Mouse (Mus musculus): ENCODE measurements at regions not wholly inside any gene's neighbourhood (a gene's known extent, or its start where the extent isn't known, plus 50 kb on each side); places are given as distances from the start of the nearest gene placed in this dataset.

DNA sequence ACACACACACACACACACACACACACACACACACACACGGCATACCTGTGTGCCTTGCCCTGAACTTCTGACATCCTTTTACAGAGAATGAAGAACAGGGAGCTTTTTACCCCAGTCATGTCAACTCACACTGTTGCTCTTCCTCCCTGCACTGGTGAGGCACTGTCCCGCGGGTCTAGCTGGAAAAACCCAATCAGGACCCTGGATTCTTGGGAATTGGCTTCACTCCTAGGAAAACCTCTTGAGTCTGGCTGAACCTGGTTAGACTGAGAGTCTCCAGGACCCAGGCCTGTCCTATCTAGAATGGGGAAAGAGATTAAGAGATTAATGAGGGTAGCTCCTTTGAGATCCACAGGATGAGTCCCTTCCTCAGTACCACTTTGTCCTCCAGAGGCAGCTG lies 54.5 kb upstream of the Spred2 start:
- no peak for DNase-seq
- 95% methylated on average over 3 of the region's 3 CpGs for WGBS
- Histone ChIP-seq H3K27me3 (replicated peaks; ENCODE audit: control insufficient read depth, insufficient read depth, low read length) (no peaks in the 10 kb centered on the region), H3K27ac (ENCODE audit: insufficient read depth, low read depth, low read length) (no peak overlapping the region), H3K4me3 (ENCODE audit: insufficient read depth, low read depth, low read length) (no peak overlapping the region), H3K36me3 (ENCODE audit: control insufficient read depth, insufficient read depth, low read length) (no peaks in the 10 kb centered on the region), H3K4me1 (ENCODE audit: control insufficient read depth, insufficient read depth, low read length) (no peaks in the 10 kb centered on the region)
- TF ChIP-seq CTCF (conservative IDR thresholded peaks at IDR 0.05; ENCODE audit: insufficient read depth, insufficient read length, low read depth, low read length) (no peak), POLR2A (IDR thresholded peaks at IDR 0.05; ENCODE audit: low read depth, low read length) (no peak)

DNA sequence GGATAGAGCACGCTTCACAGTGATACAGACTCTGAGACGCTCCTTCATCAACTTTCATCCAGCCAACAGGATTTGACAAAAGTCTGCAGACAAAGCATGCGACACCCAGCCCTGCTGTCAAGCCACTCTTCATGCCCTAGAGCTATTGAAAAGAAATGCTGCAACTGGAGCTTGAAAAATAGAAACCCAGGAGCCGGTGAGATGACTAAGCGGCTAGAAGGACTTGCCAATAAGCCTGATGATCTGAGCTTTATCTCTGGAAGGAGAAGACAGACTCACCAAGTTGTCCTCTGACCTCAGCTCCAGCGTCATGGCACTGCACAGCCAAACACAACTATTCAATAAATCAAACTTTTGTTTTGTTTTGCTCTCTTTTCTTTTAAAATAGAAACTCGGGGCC lies 54.0 kb upstream of the Spred2 start:
- Histone ChIP-seq H3K36me3 (ENCODE audit: control insufficient read depth, insufficient read depth, low read length) (no peaks in the 10 kb centered on the region), H3K27ac (ENCODE audit: insufficient read depth, low read depth, low read length) (no peak overlapping the region), H3K27me3 (replicated peaks; ENCODE audit: control insufficient read depth, insufficient read depth, low read length) (no peaks in the 10 kb centered on the region), H3K4me1 (ENCODE audit: control insufficient read depth, insufficient read depth, low read length) (no peaks in the 10 kb centered on the region), H3K4me3 (ENCODE audit: insufficient read depth, low read depth, low read length) (no peak overlapping the region)
- WGBS, result 74% methylated on average over 7 of the region's 7 CpGs
- no peak for TF ChIP-seq POLR2A (IDR thresholded peaks at IDR 0.05; ENCODE audit: low read depth, low read length)
- no peak for TF ChIP-seq CTCF (conservative IDR thresholded peaks at IDR 0.05; ENCODE audit: insufficient read depth, insufficient read length, low read depth, low read length)
- no peak for DNase-seq

DNA sequence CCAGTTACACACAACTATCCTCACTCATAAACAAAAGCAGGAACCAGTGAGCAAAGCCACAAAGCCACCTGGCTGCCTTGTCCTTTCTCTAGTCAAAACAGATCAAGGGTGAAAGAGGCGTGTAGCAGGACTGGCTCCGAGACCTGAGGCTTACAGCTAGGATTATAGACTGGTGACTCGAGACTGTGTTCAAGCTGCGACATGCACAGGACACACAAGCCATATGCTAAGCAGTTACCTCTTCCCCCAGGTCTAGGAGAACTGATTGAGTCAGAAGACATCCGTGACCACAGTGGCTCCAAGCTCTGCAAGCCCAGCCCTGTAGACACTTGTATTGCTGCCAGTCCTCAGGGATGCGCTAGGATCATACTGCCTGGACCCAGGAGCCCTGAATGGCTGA lies 50.4 kb upstream of the Spred2 start:
- Histone ChIP-seq H3K4me3 (ENCODE audit: insufficient read depth, low read depth, low read length) (no peak overlapping the region), H3K4me1 (ENCODE audit: control insufficient read depth, insufficient read depth, low read length) (no peaks in the 10 kb centered on the region), H3K27ac (ENCODE audit: insufficient read depth, low read depth, low read length) (no peak overlapping the region), H3K36me3 (ENCODE audit: control insufficient read depth, insufficient read depth, low read length) (no peaks in the 10 kb centered on the region), H3K27me3 (replicated peaks; ENCODE audit: control insufficient read depth, insufficient read depth, low read length) (no peaks in the 10 kb centered on the region)
- TF ChIP-seq CTCF (conservative IDR thresholded peaks at IDR 0.05; ENCODE audit: insufficient read depth, insufficient read length, low read depth, low read length) (no peak), POLR2A (IDR thresholded peaks at IDR 0.05; ENCODE audit: low read depth, low read length) (no peak)
- no peak for DNase-seq
- 91% methylated on average over 6 of the region's 6 CpGs for WGBS

Measured in kidney, adult 2 months (tissue).